Mouse (Mus musculus) testis, adult 2 months (tissue): ENCODE measurements around the gene Yaf2.

ENCODE experiments used
- CTCF ChIP-seq: fragments of 200-500 bp; IDR thresholded peaks from 2 replicates; pipeline ENCODE4 v1.5.1; 2012; ENCODE audit warnings: low read depth, mild to moderate bottlenecking, inconsistent platforms, low read length, moderate library complexity; ENCODE audit not compliant: control insufficient read depth, insufficient read depth, insufficient replicate concordance
- POLR2A ChIP-seq: fragments of 200-500 bp; IDR thresholded peaks from 2 replicates; pipeline ENCODE4 v1.6.1; 2012; ENCODE audit warnings: low read depth, mild to moderate bottlenecking, inconsistent platforms, low read length, moderate library complexity; ENCODE audit not compliant: control insufficient read depth

GRCm38 (mm10) chr15:93253172-93253571 lies 83.6 kb downstream of the Yaf2 start:
- TF ChIP-seq CTCF: no peak
- TF ChIP-seq POLR2A: no peak
